Mouse (Mus musculus) adrenal gland, postnatal 14 days (tissue): Measurements from ENCODE around the gene Hace1. TPM values are rescaled to one million over a fixed set of nuclear protein-coding genes. Genes with fewer than 3 reads are reported as not detected.
A peak's percentile ranks its signal among the peaks of the same experiment; 100 is the strongest.
"Not testable (repeated sequence)": the region's sequence is repeated elsewhere in the genome, so short reads cannot be mapped to it uniquely, and the experiment has no call there.

Source experiments
- DNase-seq: peaks from one replicate; pipeline ENCODE4 v3.0.0; 2021; ENCODE audit warnings: mixed read lengths
- long read RNA-seq, 2 experiments: library from polyadenylated mRNA; stranded (forward); transcript quantifications; one replicate each; pipeline ENCODE4 v2.0.0; 2021
- total RNA-seq: library from RNA; stranded (reverse); gene quantifications from 2 replicates; pipeline ENCODE4 v1.2.3, GENCODE M21; 2021

The Hace1 gene
- total RNA-seq, result 8.9 and 13.3 TPM in 2 replicates
- long read RNA-seq, experiment 1, transcript Hace1-201 (24 exons, 3,785 nt), result major isoform, 11 of 14 reads
- long read RNA-seq, experiment 1, partial matches to known transcripts, result 0 of 14 reads
- long read RNA-seq, experiment 1, other reads (novel, unspliced or antisense), result 3 of 14 reads
- long read RNA-seq, experiment 2, transcript Hace1-201 (24 exons, 3,785 nt), result major isoform, 10 of 14 reads
- long read RNA-seq, experiment 2, partial matches to known transcripts, result 1 of 14 reads
- long read RNA-seq, experiment 2, other reads (novel, unspliced or antisense), result 3 of 14 reads

DNA sequence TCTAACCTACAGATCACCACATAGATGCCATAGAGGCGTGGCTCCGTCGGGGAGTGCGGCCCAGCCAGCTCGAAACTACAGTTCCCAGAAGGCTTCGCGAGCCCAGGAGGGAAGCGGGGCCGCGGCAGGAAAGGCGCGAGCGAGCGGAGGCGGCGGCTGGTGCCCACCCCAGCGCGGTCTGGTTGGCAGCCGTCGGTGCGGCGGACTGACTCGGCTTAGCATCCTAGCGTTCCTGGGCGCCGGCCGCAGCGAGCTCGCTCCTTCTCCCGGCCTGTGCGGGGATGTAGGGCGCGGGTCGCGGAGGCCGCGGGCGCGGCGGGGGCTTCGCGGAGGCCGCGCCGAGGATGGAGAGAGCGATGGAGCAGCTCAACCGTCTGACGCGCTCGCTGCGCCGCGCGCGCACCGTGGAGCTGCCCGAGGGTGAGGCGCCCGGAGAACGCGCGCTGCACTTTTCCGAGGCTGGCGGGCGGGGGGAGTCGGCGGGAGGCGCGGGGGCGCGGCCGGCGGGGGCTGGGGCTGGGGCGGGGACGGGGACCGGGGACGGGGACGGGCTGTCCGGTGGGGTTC lies at the start of gene Hace1:
TSS of gene Hace1 (plus strand) at position 99 of the 567 bp plus-strand sequence.
- peak; percentile 89 for DNase-seq

DNA sequence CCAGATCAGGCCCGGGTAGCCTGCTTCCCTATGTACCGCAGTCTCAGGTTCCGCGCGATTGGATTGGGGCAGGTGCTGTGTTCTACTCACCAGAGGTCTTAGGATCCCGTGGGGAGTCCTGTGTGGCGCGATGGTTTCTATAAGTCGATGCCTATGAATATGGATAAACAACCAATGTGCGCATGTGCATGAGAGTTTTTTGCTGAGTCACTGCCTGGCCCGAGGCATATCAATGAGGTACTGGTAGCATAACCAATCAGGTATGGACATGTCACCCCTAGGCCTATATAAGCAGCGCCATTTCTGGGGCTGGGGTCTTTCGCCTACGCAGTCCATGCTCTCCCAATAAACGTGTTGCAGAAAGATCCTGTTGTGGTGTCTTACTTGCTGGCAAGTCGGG lies 40.3 kb upstream of the Hace1 start:
- not testable (repeated sequence) for DNase-seq

DNA sequence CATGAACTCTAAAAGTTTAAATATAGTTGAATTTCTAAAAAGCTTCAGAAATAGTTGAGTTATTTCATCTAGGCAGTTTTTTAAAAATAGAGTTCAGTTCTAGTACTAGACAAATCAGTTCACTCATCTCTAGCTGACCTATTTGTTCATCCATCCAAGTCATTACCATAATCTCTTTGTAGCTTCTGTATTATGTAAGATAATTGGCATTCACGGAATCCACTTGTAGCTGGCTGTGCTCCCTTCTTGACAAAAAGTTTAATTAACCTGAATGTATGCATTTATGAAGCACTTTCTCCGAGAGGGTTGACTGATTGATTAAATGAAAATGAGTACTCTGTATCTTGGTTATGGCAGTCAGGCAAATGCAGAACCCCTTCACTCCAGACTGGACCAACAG lies 34.9 kb upstream of the Hace1 start:
- no peak for DNase-seq

DNA sequence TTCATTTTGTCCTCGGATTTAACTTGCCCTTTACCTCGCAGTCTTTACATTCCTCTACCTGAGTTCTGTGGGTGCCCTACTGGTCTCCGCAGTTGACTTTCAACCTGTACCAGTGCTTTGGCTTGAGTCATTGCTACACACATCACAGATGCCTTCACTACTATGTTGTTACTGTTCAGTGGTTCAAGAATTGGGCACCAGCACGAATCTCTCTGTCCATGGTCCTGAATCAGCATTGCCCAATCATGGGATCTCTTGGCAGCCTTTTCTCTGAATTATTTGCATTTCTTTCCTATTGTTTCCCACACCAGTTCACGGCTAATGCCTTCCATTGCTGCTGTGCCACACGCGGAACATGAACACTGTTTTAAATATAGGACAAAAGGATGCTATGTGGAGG lies 30.8 kb upstream of the Hace1 start:
- peak; percentile 59 for DNase-seq

DNA sequence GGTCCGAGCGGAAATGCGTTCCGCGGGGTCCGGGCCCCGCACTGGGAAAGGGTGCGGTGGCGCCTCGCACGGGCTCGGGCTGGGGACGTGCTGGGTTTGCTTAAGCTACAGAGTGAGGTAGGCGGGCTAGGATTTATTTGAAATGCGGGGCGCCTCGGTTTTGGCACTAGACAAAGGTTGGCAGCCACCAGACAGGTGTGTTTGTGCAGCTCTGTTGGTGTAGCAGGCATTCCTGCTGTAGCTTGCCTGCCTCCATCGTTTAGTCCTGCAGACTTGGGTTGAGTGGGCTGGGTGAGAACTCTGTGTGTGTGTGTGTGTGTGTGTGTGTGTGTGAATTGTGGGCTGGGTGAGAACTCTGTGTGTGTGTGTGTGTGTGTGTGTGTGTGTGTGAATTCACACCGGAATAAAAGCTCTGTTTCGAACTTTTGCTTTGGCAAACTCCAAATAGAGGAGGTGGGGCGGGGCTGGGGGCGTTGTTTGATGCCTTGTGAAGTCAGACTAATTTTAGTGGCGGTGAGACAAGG lies 731 bp downstream of the Hace1 start:
- DNase-seq, result peak; percentile 14

DNA sequence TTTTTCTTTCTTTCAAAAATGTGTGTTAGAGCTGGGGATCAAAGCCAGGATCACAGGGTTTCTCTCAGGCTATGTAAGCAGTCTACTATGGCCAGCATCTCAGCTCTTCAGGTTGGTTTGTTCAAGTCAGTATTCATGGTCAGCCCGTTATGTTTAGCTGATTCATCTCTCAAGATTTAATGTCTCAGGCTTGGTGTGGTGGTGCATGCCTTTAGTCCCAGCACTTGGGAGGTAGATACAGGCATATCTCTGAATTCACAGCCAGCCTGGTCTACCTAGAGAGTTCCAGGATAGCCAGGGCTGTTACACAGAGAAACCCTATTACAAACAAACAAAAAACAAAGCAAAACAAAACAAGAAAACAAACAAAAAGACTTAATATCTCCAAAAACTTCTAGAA lies 5.7 kb downstream of the Hace1 start:
- no peak for DNase-seq

DNA sequence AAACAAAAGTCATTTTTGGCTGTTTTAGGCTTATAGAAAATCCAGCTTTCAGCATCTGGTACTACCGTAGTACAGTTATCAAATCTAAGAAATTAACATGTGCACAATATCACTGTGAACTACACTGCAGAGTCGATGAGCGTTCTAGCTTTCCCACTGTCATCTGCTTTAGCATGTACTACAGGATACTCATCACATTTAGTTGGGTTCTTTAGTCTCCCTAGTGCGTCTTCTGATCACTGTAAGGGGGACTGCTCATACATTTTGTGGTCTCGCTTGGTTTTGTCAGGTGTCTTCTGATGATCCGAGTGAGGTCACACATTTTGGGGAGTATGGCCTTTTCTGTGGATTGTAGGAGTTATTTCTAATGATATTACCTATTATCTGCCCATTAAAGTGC lies 6.2 kb downstream of the Hace1 start:
- no peak for DNase-seq

DNA sequence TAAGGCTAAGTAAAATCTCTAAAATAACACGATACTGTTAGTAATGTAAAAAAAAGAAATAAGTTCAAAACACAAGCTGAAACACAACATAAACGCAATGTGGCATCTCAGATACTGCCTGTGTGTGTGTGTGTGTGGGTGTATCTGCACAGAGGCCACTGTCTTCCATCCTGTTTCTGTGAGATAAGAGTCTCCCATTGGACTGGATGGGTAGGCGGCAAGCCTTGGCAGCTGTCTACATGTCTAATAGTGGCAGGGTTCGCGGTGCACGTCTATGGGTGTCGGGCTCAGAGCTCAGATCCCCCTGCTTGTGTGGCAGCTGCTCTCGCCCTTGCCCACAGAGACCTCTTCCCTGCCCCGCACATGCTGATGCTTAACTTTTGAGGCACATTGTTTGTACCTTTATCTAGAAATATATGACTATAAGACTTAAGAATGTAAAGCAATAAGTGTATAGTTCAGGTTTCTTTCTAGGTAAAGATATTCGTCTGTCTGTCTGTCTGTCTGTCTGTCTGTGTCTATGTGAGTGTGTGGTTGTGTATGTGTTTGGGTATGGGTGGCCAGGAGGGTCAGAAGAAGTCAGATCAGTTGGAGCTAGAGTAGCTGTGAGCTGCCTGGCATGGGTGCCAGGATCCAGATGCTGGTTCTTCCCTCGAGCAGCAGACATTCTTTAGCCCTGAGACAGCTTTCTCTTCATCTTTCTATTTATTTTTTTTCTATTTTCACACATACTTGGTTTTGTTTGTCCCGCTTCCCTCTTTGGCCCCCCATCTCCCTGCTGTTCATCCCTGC lies 6.9 kb downstream of the Hace1 start:
- no peak for DNase-seq

DNA sequence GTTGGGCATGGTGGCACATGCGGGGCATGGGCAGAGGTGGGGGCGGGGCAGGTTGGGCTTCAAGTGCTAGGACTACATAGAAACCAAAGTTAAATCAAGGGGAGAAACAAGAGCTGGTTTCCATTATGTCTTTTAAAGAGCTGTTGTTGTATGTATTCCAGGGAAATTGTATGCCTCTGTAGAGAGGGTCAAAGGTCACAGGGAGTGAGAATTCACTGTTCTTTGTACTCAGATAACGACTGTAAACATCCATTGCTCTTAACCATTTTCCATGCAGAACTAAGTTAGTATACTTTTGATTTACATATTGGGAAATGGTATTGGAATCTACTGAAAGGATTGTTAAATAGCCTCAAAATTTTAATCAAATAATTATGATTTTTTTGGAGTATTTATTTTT lies 28.2 kb downstream of the Hace1 start:
- no peak for DNase-seq

DNA sequence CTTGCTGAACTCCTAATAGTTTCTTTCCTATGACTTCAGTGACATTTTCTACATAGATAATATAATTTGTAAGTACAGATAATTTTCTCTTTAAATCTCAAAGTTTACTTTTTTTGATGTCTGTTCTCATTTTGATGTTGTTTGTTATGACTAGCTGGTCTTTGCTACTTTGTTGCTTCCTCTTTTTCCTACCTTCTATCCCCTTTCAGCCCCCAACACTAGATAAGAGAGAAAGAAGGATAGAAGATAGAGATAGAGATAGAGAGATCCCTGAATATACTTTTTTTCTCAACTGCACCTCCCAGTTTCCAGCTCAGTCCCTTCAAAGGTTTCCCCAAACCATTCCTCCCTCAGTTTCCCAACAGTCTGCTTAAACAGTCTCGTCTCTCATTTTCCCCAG lies 33.1 kb downstream of the Hace1 start:
- DNase-seq, result no peak

DNA sequence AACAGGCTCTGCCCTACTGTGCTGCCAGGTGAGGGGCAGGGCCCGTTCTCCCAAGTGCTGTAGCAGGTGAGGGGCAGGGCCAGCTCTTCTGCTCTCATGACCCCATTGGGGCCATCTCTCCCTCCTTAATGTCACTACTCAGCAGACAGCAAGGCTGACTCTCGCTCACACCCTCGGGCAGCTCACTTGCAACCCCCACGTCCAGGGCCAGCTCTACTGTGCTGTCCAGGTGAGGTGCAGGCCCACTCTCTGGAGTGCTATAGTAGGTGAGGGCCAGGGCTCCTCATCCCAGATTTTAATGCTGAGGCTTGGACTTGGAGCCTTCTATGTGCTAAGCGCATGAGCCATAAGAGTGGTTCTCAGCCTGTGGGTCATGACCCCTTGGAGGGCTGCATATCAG lies 38.4 kb downstream of the Hace1 start:
- DNase-seq, result no peak

DNA sequence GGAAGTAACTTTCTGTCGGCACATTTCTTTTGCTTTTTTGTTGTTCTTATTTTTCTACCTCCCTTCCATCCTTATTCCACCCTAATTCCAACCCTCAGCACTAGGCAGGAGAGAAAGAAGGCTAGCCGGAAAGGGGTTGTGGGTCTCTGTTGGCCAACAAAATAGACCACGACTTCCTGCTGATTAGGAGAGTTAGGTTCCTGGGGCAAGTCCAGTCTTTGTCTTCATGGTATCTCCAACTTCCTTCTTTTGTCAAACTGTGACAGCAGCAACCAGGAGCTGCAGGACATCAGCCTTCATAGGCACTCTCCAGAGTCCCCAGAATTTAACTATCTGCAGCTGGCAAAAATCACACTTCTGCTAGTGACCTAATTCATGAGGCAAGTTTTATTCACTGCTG lies 41.4 kb downstream of the Hace1 start:
- no peak for DNase-seq

DNA sequence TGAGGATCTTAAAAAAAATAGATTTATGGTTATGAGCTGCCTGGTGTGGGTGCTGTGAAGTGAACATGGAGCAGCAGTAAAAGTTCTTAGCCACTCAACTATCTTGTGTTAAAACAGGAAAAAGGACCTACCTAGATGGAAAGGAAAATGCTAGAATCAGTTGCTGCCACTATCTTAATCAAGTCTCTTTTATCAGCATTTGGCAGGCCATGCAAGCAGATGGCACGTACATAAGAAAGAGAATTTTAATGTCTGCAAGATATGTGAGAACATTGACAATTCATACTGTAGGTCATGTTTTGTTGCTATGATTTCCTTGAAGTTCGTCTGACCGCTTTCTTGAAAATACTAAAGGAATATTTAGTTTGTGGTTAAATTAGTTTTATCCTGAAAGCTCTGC lies 54.4 kb downstream of the Hace1 start:
- no peak for DNase-seq

DNA sequence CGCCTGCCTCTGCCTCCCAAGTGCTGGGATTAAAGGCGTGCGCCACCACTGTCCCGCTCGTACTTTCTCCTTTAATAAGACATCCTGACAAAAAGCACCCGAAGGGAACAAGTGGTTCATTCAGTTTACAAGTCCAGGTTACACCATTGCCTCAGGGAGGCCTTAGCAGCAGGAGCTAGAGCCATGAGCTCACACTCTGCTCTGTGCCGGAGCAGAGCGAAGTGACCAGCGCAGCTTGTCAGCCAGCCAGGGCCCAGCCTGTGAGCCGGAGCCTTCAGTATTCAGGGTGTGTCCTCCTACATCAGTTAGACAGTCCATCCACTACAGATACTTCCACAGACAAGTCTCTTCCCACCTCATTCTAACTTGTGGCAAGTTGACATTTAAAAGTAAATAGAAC lies 55.0 kb downstream of the Hace1 start:
- DNase-seq, result no peak

DNA sequence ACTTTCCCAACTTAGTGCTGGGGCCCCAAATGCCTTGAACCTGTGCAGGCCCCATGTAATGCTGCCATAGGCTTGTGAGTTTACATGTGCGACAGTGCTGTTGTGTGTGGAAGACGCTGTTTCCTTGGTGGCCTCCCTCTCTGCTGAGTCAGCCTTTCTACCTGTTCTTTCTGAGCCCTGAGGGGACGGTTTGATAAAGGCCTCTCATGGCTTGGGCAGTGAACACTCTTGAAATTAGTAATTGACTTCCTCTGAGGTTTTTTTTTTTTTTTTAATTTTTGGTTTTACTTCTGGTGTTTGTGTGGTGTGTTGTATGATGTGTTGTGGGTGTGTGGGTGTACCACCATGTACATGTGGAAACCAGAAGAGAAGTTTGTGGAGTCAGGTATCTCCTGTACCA lies 57.6 kb downstream of the Hace1 start:
- no peak for DNase-seq

DNA sequence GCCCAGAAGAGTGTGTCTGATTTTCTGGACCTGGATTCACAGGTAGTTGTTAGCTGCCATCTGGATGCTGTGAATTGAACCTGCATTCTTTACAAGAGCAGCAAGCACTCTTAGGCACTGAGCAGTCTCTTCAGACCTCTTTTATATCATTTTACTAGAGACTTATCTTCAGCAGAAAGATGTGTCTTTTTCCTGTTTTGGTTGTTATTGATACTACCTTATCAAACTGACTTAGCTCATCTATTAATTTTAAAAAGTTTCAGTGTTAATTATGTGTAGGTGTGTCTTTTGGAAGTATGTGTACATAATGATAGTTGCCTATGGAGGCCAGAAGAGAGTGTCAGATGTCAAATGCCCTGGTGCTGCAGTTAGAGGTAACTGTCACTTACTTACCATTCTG lies 62.1 kb downstream of the Hace1 start:
- no peak for DNase-seq

DNA sequence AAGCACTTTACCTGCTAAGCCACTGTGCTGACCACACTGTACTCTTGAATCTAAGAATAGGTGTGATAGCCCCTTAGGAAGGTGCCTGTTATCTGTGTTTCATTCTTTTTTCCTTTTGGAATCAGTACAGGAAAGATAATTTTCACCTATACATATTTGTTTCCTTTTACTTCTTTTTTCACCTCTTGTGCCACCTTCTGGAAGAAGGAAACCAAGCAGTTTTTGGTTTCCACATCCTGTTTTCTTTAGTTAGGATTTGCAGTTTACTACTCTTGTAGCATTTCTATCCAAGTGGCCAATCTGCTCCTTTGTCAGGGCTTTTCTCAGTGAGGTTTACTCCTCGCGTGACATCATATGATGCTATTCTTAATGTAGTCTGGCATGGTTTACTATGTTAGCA lies 76.4 kb downstream of the Hace1 start:
- DNase-seq, result no peak

DNA sequence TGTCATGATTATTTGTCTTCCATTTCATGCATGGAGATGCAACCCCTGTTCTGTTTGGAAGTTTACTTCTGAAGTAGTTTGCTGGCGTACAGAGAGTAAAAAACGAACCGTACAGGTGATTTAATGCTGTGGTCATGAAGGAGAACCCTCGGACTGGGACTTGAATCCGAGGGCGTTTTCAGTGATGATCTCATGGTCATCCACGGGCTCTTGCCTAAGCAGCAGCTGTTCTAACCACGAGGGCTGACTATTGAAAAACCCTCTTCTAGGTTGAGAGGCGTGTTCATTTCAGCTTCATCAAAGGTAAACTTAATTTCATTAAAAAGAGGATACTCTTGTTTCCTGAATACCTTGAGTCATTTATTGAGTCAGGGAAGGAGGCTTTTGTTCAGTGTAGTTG lies 84.4 kb downstream of the Hace1 start:
- no peak for DNase-seq

DNA sequence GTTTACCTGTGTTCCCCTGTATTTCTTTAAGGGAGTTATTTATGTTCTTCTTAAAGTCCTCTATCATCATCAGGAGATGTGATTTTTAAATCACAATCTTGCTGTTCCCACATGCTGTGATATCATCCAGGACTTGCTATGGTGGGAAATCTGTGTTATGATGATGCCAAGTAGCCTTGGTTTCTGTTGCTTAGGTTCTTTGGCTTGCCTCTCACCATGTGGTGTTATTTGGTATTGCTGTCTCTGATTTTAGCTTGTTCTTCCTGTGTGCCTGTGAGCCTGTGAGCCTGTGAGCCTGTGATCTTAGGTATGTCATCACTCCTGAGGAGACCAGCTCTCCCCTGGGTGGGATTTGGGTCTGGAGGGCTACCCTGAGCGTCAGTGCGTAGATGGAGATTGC lies 90.6 kb downstream of the Hace1 start:
- DNase-seq, result no peak

DNA sequence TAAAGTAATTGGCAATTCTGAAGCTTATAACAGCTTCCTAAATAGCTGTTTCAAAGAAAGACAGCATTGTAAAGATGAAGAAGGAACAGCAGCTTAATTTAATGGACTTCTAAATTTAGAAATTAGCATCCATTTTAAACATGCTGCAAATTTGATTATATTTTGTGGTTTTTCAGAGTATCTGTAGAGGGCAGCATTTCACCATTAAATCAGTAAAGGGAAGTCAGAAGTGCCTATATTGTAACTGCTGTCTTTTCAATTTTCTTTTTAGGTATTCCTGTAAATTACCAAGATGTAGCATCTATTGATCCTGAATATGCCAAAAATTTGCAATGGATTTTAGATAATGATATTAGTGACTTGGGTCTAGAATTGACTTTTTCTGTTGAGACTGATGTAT lies 99.2 kb downstream of the Hace1 start:
- DNase-seq, result no peak

DNA sequence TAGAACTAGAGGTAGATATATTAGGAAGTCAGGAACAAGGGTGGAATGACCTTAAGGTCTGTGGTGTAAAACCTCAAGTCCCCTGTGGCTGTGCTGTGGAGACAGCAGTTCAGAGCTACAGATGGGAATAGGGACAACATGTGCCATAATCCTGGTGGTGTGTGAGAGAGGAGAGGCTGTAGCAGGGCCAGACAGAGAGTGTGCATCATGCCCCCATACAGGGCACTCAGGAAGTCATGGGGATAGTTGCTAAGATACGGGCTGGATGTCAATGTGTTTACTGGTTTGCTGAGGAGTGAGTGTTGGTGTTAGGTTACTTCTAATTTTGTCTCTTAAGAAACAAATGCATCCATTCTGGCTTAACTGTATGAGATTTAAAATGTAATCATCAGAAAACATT lies 108.6 kb downstream of the Hace1 start:
- no peak for DNase-seq

DNA sequence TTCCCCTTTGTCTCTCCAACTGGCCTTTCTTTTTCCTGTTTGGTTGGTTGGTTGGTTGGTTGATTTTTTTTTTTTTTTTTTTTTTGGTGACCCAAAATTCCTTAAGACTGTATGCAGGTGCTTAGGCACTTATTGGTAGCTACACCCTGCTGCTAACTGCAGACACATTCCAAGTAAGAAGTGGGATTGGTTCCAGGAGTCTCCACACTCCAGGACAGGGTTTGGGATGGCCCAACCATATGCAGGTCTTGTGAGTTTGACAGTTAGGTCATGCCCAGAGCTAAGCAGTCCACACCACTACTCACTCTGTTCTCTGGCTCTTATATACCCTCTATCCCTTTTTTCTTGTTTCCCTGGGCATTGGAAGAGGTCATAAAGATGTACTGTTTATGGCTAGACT lies 117.3 kb downstream of the Hace1 start:
- DNase-seq, result no peak

DNA sequence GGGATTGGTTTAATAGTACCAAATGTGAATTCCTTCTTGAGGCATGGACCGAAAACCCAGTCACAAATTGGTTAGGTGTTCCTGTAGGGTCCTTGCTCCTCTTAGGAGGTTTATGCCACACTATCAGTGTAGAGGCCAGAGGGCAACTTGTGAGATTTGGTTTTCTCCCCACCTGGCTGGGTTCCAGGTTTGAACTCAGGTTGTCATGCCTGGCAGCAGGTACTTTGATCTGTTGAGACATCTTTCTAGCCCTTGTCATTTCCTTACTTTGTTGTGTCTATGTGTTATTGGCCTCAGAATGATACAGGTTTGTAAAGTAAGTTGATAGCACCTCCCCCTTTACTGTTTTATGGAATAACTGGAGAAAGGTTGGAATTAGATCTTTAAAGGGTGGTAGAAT lies 117.9 kb downstream of the Hace1 start:
- no peak for DNase-seq

DNA sequence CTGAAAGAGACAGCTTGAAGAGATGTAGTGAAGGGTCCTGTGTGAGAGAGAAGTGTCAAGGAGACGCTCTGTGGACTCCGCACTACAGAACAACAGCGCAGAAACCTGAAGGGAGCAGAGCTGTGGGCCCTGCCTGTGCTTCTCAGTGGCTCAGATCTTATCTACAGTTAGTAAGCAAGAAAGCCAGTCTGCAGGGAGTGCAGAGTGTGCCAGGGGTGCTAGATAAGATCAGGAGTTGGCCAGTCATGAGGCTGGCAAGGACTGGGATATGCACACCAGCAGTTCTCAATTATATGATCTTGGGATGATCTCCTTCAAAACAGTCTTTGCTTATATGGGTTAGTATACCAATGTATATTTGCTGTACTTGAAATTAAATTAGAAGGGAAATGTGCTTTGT lies 121.3 kb downstream of the Hace1 start:
- DNase-seq, result no peak
